Mouse (Mus musculus) intestine, postnatal 0 days (tissue): ENCODE results near the gene Wbp1. TPM values are rescaled to one million over a fixed set of nuclear protein-coding genes. Genes with fewer than 3 reads are reported as not detected.

ENCODE experiments used
- ATAC-seq: fragments of 200-750 bp; cut with Nextera tagmentation; 2 replicates; pipeline ENCODE4 v1.8.0; 2017; ENCODE audit warnings: mild to moderate bottlenecking, moderate TSS enrichment, moderate library complexity
- H3K27ac ChIP-seq: fragments of 300-500 bp; sonication (generic); 2 replicates; pipeline ENCODE4 v1.5.1; 2014; ENCODE audit warnings: mild to moderate bottlenecking, low read depth, low read length, moderate library complexity
- H3K27me3 ChIP-seq: fragments of 300-500 bp; sonication (generic); replicated peaks from 2 replicates; pipeline ENCODE4 v1.6.1; 2014; ENCODE audit warnings: low read length, mixed read lengths; ENCODE audit not compliant: control insufficient read depth, insufficient read depth
- H3K36me3 ChIP-seq: fragments of 300-500 bp; sonication (generic); 2 replicates; pipeline ENCODE4 v1.6.1; 2014; ENCODE audit warnings: mild to moderate bottlenecking, moderate library complexity; ENCODE audit not compliant: control insufficient read depth, insufficient read depth
- H3K4me1 ChIP-seq: fragments of 300-500 bp; sonication (generic); replicated peaks from 2 replicates; pipeline ENCODE4 v1.6.1; 2014; ENCODE audit warnings: antibody characterized with exemption, low read length, mixed read lengths; ENCODE audit not compliant: control insufficient read depth, insufficient read depth
- H3K4me2 ChIP-seq: fragments of 300-500 bp; sonication (generic); replicated peaks from 2 replicates; pipeline ENCODE4 v1.6.1; 2014; ENCODE audit warnings: low read depth, mild to moderate bottlenecking, moderate library complexity
- H3K4me3 ChIP-seq: fragments of 300-500 bp; sonication (generic); 2 replicates; pipeline ENCODE4 v1.5.1; 2014; ENCODE audit warnings: low read depth, low read length
- H3K9ac ChIP-seq: fragments of 300-500 bp; sonication (generic); 2 replicates; pipeline ENCODE4 v1.6.1; 2014; ENCODE audit warnings: mild to moderate bottlenecking, low read depth, low read length
- H3K9me3 ChIP-seq: fragments of 300-500 bp; sonication (generic); 2 replicates; pipeline ENCODE4 v1.6.1; 2016; ENCODE audit warnings: mixed run types; ENCODE audit not compliant: control insufficient read depth
- CTCF ChIP-seq: sonication (generic); IDR thresholded peaks from 2 replicates; pipeline ENCODE4 v1.5.1; 2016; ENCODE audit warnings: low read depth, mild to moderate bottlenecking, control low read depth, antibody characterized with exemption, moderate library complexity
- WGBS: fragments of 180-500 bp; shearing (Covaris S2); extraction: QIAGEN DNeasy Blood & Tissue Kit; methylation state at CpG from one replicate; pipeline ENCODE4 v1.1.7; 2014; 5-methylcytosine and 5-hydroxymethylcytosine counted together
- polyA plus RNA-seq: library from polyadenylated mRNA; unstranded; fragments of >200 nt; fragmentation: Nextera tagmentation; extraction: Ambion mirVana; gene quantifications from 2 replicates; pipeline ENCODE4 v1.2.1, GENCODE M21; 2015

The Wbp1 gene
- polyA plus RNA-seq, 1 experiment from 2014 or later = 72.7 TPM

DNA sequence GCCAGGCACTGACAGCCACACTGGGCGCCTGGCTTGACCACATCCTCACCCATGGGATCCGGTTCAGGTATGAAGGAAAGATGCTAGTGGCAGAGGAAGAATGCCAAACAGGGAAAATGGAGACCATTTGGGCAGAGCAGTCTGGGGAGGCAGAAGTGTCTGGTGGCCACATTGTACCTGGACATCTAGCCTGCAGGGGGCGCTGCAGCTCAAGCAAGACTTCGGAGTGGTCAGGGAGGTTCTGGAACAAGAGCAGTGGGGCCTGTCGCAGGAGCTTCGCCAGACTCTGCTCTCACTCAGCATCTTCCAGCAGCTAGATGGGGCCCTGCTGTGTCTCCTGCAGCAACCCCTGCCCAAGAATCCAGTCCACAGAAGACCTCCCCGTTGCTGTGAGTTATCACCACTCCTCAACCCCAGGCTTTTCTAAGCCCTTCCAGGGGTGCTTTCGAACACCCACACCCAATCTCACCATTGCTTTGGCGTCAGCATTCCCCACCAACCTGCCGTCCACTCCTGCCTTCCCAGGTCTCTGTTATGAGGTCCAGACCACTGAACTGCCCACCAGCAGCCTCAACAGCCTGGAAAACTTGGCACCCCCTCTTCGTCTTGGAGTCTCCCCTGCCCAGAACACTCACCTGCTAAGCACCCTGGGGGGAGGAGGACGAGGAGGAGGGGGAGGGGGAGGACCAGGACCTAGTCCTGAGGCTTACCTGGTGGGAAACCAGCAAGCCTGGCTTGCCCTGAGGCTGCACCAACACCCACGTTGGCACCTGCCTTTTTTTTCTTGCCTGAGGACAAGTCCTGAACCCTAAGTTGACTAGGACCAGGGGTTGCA, 13.6 kb downstream of the Wbp1 start:
- ATAC-seq = peak; percentile 31; the same call in 1 of the 2 replicates
- Histone ChIP-seq H3K4me2 (peak overlapping the region; percentile 90), H3K9me3 (no peaks in the 10 kb centered on the region), H3K27me3 (no peaks in the 10 kb centered on the region), H3K4me3 (no peak overlapping the region), H3K9ac (peak overlapping the region; percentile 92; the same call in 1 of the 2 replicates), H3K4me1 (peaks cover 8% of the 10 kb centered on the region), H3K27ac (no peak overlapping the region), H3K36me3 (peaks cover 11% of the 10 kb centered on the region; the same call in 1 of the 2 replicates)
- WGBS = 39% methylated on average over 13 of the region's 13 CpGs
- peak; percentile 95 for TF ChIP-seq CTCF

GRCm38 (mm10) chr6:83104158-83104557, 17.2 kb downstream of the Wbp1 start:
- H3K27me3 ChIP-seq = no peaks in the 10 kb centered on the region
- no peak overlapping the region for H3K27ac ChIP-seq
- H3K9ac ChIP-seq = no peak overlapping the region
- H3K4me3 ChIP-seq = no peak overlapping the region
- WGBS = 82% methylated on average over 4 of the region's 4 CpGs
- no peak overlapping the region for H3K4me2 ChIP-seq
- TF ChIP-seq CTCF = no peak
- ATAC-seq = no peak
- no peaks in the 10 kb centered on the region for H3K9me3 ChIP-seq
- peaks cover 11% of the 10 kb centered on the region; the same call in 1 of the 2 replicates for H3K36me3 ChIP-seq
- peaks cover 9% of the 10 kb centered on the region for H3K4me1 ChIP-seq

- H3K9me3 ChIP-seq = no peaks in the 10 kb centered on the region
- no peak overlapping the region for H3K27ac ChIP-seq
- peaks cover 11% of the 10 kb centered on the region; the same call in 1 of the 2 replicates for H3K36me3 ChIP-seq
- 0 out of 2 replicates have a peak overlapping the region, but pooled peaks have one; percentile 76 for H3K4me3 ChIP-seq
- H3K9ac ChIP-seq = no peak overlapping the region
- no peaks in the 10 kb centered on the region for H3K27me3 ChIP-seq
- peak; percentile 33 for TF ChIP-seq CTCF
- 44% methylated on average over 11 of the region's 11 CpGs for WGBS
- H3K4me2 ChIP-seq = peak overlapping the region; percentile 99
- no peak for ATAC-seq
- peaks cover 9% of the 10 kb centered on the region for H3K4me1 ChIP-seq
These were observed 18.2 kb downstream of the Wbp1 start for GRCm38 (mm10) chr6:83103130-83103650.

- H3K9me3 ChIP-seq = no peaks in the 10 kb centered on the region
- peaks cover 10% of the 10 kb centered on the region; the same call in 1 of the 2 replicates for H3K36me3 ChIP-seq
- H3K4me1 ChIP-seq = peaks cover 6% of the 10 kb centered on the region
- H3K27me3 ChIP-seq = no peaks in the 10 kb centered on the region
- H3K4me3 ChIP-seq = peak overlapping the region; percentile 76
- TF ChIP-seq CTCF = peak; percentile 79
- under 1% methylated on average over 72 of the region's 74 CpGs for WGBS
- peak overlapping the region; percentile 69 for H3K9ac ChIP-seq
- peak; percentile 81 for ATAC-seq
- H3K4me2 ChIP-seq = peak overlapping the region; percentile 99
- H3K27ac ChIP-seq = peak overlapping the region; percentile 81
These were observed 19.4 kb downstream of the Wbp1 start for GRCm38 (mm10) chr6:83101688-83102556.

GRCm38 (mm10) chr6:83101316-83101687, 20.1 kb downstream of the Wbp1 start, which contains the start of the genes Ccdc142 and Gm42688:
Gene Ccdc142 (plus strand): TSS chr6:83101601.
Gene Gm42688 (plus strand): TSS chr6:83101617.
- peaks cover 6% of the 10 kb centered on the region for H3K4me1 ChIP-seq
- H3K9me3 ChIP-seq = no peaks in the 10 kb centered on the region
- H3K27ac ChIP-seq = peak within 1 kb of the TSS; percentile 81
- H3K36me3 ChIP-seq = peaks cover 6% of the 10 kb centered on the region; the same call in 1 of the 2 replicates
- no peaks in the 10 kb centered on the region for H3K27me3 ChIP-seq
- TF ChIP-seq CTCF = peak; percentile 80
- peak within 1 kb of the TSS; percentile 69 for H3K9ac ChIP-seq
- H3K4me3 ChIP-seq = peak within 1 kb of the TSS; percentile 76
- ATAC-seq = peak; percentile 81
- WGBS = under 1% methylated on average over 25 of the region's 25 CpGs
- H3K4me2 ChIP-seq = peak within 1 kb of the TSS; percentile 99
